Mouse (Mus musculus) cerebellum, postnatal 14 days (tissue): ENCODE data around the gene Hmgcl.
"Not testable (repeated sequence)": the region's sequence is repeated elsewhere in the genome, so short reads cannot be mapped to it uniquely, and the experiment has no call there.

Experiments used
- DNase-seq, 2 experiments: peaks; one replicate each; pipeline ENCODE4 v3.0.0; 2021; ENCODE audit warnings: mixed read lengths in 2 of 2

The Hmgcl gene

DNA sequence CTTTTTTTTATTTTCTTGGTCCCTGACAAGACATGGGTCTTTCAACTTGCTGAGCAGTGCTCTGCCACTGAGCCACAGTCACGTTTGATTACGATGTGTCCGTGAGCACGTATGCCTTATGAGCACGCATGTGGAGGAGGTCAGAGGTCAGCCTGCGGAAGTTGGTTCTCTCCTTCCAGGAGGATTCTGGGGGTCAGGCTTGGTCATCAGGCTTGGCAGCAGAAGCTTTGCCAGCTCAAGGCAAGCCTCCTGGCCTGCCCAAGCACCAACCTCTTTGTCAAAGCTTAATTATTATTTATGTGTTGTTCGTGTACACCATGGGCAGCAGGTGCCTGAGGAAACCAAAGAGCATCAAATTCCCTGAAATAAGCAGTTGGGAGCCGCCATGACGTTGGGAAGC, 17.9 kb upstream of the Hmgcl start:
- no peak for DNase-seq

DNA sequence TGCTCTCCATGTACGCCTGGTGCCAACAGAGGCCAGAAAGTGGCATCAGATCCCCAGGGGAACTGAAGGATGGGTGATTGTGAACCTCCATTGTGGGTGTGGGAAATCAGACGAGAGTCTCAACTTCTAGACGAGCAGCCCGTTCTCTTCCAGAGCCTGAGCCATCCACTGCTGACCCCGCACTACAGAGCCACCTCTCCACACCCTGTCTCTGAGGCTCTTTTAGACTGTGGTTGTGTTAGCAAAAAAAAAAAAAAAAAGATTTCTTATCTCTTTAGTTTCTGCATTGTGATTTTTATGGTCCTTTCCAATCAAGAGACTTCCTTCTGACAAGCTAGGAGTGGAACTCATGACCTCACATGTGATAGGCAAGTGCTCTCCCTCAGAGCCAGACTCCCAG, 16.8 kb upstream of the Hmgcl start:
- DNase-seq = no peak

DNA sequence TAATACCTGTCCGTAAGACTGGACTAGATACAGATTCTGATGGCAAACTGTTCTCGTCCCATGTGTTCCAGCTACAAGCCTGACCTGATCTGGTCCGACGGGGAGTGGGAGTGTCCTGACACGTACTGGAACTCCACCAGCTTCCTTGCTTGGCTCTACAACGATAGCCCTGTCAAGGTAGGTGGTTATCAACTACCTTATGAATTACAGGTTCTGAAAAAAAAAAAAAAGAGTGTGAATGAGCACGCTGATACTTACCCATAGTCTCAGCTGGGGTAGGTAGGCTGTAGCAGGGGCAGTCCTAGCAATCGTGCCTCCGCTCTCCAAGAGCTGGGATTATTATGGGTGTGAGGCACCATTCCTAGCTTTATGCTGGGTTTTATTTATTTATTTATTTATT, 16.4 kb upstream of the Hmgcl start:
- DNase-seq = no peak

DNA sequence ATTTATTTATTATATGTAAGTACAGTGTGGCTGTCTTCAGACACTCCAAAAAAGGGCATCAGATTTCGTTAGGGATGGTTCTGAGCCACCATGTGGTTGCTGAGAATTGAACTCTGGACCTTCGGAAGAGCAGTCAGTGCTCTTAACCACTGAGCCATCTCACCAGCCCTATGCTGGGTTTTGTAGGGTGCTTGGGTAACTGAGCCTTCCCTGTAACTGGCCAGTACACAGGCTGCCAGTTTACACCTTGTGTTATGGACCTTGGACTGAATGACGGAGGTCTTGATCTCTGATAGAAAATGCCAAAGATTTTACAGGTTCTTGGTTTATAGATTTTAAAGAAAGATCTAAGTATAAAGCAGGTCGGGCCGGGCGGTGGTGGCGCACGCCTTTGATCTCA, 16.0 kb upstream of the Hmgcl start:
- DNase-seq = no peak

DNA sequence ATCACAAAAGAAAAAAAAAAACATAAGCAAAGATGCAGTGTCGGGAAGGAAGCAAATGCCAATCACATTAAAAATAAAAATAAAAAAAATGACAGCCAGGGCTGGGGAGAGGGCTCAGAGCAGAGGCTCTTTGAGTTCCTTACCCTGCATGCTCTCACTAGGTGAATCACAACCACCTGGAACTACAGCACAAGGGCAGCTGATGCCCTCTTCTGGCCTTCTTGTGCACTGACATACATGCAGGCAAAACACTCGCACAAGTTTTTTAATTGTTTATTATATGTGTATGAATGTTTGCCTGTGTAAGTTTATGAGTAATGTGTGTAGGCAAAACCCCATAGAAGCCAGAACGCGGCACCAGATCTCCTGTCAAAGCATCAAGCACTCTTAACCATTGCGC, 14.4 kb upstream of the Hmgcl start:
- DNase-seq = peak in 1 of 2 experiments; percentile 36

DNA sequence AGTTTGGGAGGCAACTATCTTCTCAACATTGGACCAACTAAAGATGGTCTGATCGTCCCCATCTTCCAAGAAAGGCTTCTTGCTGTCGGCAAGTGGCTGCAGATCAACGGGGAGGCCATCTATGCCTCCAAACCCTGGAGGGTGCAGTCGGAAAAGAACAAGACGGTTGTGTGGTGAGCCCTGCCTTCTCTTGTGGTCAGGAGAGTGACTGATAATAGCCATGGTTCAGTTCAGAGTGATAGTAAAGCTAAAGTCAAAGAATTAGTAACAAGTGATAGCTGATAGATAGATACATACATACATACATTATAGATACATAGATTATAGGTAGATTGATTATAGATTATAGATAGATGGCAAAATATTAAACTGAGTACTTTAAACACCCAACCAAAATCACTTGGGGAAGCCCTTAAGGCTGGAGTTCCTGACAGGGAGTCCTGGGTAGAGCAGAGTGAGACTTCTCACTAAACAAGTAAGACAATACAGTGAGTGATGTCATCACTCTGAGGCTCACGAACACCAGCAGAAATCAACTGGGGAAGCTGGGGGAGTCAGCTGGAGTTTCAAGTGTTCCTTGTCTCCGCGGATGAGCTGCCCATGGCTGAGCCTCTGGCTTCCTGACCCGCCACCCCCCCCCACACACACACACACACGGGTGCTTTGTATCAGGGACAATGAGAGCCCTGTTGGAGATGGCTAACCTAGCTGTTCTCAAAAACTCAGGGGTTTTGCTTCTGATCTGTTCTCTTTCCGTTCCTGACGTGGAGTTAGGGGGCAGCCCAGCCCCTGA, 11.3 kb upstream of the Hmgcl start:
- DNase-seq = no peak

DNA sequence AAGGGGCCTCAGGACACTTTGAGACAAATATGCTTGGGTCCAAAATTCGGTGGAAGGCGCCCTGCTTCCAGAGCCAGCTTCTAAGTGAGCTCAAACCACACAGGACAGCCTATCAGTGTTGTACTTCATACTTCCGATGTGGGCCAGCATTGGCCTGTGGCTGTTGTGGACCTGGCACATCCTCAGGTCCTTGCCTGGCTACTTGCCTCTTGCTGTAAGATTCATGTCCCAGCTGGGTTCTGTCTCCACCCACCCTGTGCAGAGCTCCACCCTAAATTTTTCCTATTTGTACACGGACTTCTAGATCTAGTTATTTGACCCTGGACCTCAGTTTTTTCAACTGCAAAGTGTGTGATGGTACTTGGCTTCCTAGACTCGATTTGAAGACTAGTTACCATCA, 10.7 kb upstream of the Hmgcl start:
- DNase-seq = no peak

DNA sequence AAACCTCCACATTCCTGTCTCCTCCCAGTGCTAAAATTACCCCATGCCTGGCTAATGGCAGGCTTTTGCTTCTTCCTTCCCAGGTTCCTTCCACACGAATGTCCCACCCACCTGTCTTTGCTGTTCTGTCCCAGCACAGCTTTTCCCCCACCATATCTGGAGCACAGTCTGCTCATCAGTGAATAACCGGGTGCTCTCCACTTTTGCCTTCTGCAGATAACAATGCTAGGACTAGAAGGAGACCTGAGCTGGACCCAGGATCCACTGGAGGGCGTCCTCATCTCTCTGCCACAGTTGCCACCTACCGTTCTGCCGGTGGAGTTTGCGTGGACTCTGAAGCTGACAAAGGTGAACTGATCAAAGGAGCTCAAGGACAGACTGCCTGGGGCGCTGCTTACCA, 7.4 kb upstream of the Hmgcl start:
- DNase-seq = no peak

DNA sequence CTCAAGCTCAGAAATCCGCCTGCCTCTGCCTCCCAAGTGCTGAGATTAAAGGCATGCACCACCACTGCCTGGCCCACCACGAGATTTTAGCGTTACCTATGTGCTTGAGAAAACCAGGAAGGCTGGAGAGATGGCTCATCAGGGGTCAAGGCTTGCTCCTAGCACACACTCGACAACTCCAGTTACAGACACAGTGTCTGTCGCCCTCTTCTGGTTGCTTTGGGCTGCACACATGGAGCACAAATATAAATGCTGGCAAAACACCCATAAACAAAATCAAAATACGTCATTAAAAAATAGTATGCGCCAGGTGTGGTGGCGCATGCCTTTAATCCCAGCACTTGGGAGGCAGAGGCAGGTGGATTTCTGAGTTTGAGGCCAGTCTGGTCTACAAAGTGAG, 5.2 kb upstream of the Hmgcl start:
- not testable (repeated sequence) for DNase-seq

DNA sequence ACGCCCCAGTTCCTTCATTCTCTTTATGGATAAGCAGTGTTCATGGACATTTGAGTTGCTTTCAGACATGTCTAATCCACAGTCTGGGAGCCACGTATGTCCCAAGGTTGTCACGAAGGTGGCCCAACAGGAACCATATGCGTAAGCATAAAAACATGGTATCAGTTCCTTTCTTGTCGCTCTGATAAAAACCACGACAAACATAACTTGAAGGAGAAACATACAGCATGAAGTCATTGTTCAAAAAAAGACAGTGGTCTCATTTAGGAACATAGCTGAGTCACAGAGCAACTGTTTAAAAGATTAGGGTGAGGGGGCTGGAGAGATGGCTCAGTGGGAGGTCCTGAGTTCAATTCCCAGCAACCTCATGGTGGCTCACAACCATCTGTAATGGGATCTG, 4.1 kb upstream of the Hmgcl start:
- no peak for DNase-seq

DNA sequence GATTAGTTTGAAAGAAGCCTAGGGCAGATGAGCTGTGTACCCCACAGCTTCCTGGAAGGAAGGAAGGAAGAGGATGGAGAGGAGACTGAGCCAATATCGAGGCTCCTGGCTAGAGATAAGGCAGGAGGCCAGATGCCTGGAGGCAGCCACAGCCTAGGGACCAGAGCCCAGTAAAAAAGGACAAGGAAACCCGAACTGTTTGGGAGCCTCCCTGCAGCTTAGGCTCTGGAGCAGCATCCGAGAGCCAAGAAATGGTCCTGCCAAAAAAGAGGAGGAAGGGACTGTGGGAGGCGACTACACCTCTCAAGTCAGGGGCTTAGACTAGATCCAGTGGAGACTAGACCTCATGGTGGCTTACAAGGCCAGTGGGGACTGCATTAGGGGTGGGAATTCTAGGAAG, 2.9 kb upstream of the Hmgcl start:
- peak in 1 of 2 experiments; percentile 58 for DNase-seq

DNA sequence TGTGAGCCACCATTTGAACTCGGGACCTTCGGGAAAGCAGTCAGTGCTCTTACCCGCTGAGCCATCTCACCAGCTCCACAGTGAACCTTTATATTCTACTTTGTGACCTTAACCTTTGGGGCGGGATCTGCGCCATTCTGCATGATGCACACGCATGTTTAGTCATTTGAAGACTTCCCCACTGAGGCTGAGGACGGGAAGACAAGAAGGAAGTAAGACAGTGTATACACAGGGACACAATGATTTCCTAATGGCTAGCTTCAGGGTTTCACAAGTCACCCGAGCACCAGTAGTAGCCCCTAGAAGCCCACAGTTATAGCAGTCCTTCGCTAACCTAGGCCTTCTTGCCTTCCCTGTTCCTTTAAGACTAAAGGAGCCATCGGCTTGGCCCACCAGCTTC, 542 bp upstream of the Hmgcl start:
- DNase-seq = peak in 1 of 2 experiments; percentile 21

DNA sequence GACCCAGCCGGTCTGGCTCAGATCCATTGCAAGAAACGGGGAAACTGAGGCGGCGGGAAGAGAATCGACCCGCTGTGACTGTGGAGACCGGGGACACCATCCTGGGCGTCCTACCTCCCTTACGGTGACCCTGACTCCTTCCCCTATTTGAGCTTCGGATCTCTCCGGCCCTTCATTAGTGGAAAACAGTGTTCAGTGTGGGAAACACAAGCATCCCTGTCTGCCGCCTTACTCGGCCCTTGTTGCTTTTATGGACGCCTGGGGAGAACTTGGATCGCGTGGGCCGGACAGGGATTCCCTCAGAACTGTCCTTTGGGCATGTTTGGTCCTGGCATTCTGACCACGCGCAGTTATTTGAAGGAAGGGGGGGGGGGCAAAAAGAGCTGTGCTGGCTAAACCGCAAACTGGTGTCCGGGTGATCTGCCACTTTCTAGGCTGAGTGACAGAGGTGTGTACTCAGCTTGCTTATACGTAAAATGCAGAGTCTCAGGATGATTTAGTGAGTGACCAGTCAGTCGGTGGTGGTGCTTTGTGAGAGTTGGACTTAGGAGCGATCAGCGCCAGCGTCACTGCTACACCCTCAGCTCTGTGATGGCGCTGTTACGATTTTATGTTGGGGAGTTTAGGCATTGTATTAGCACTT, 532 bp downstream of the Hmgcl start:
- DNase-seq = peak in 1 of 2 experiments; percentile 68

DNA sequence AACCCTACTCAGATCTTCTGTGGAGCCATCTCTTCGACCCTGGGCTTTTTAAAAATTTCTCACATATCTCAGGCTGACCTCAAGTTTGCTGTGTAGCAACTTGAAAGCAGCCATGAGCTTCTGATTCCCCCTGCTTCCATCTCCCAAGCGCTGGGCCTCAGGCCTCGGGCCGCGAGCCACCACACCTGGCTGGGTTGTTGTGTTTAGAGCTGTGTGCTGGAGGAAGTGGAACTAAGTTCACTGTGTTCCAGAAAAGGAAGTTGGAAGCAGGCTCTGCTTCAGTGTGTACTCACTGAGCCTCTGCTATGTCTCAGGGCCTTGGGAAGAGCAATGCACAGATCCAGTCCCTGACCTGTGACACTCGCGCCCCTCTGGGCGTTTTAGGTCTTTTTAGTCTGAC, 1.9 kb downstream of the Hmgcl start:
- DNase-seq = no peak

DNA sequence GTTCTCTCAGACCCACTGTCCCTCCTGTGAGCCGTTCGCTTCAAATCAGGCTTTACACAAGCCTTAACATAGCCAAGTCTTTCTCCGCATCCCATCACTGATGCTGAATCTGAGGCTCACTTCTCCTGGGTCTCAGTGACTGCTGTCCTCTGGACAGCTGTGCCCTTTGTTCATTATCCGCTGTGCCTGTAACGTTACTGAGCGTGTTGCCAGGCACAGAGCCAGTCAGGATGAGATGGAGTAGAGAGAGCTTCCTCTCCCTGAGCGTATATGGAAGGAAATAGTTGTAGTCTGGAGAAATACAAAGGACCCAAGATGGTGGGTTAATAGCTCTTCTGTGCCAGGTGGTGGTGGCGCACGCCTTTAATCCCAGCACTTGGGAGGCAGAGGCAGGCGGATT, 3.2 kb downstream of the Hmgcl start:
- DNase-seq = no peak

DNA sequence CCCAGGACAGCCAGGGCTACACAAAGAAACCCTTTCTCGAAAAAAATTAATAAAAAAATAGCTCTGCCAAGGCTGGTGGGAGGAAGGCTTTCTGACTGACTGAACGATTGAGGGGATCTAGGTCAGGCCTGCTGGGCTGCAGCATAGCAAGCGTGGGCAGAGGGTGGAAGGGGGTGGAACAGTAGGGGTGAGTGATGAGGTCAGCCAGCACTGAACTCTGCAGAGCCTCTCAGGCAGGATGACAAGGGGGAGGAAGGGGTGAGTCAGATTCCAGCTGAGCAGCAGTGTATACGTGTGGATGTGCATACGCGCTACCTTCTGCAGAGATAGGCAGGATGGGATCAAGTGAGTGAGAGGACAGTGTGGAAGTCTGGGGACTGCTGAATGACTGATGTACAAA, 3.7 kb downstream of the Hmgcl start:
- DNase-seq = peak; percentile 73 to 74

DNA sequence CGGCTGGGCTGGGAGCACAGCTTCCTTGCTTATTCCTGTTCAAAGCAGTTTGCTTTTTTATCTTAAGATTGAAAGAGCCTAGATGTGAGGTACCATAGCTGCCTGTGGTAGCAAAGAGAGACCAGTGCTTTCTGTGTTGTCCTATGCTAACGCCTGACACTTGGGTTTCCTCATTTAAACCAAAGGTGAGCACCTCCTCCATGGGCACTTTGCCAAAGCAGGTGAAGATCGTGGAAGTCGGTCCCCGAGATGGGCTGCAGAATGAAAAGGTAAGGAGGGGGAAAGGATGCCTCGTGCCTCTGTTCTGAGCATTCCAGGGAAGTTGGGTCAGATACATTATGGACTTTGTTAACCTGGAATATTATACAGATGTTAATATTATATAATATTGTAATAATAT, 4.1 kb downstream of the Hmgcl start:
- DNase-seq = peak; percentile 50 to 61

DNA sequence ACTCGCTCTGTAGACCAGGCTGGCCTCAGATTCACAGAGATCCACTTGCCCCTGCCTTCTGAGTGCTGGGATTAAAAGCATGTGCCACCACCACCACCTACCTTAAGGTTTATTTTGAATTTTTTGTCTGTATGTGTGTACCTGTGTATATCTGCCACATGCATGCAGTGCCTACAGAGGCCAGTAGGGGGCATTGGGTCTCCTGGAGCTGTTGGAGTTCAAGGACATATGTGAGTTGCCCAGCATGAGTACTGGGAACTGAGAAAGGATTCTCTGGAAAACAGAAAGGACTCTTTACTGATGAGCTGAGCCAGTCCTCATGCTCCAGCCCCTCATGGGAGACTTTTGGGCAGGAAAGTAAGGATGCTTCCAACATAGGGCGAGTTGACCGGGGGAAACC, 5.3 kb downstream of the Hmgcl start:
- peak in 1 of 2 experiments; percentile 62 for DNase-seq

DNA sequence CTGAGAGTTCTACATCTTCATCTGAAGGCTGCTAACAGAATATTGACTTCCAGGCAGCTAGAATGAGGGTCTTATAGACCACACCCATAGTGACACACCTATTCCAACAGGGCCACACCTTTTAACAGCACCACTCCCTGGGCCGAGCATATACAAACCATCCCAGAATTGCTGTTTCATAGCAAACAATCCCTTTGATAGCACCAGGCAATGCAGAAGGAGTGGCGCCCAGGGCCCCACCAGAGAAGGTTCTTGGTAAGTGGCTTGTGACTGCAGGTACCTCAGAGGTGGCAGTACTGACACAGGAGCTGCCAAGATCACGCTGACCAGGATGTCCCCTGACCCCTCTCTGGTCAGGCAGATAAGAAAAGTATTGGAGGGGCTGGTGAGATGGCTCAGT, 6.9 kb downstream of the Hmgcl start:
- DNase-seq = no peak

DNA sequence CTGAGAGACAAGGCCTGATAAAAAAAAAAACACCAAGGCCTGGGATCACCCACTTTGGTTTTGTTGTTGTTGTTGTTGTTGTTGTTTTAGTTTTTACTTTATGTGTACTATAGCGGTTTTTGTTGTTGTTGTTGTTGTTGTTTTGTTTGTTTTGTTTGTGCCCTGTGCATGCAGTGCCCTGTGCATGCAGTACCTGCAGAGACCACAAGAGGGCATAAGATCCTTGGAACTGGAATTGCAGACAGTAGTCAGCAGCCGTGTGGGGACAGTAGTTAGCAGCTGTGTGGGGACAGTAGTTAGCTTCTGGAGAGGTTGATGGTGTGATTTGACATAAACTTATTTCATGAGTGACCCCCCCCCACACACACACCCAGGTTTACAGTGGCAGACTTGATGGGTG, 8.0 kb downstream of the Hmgcl start:
- DNase-seq = peak; percentile 87 to 92

DNA sequence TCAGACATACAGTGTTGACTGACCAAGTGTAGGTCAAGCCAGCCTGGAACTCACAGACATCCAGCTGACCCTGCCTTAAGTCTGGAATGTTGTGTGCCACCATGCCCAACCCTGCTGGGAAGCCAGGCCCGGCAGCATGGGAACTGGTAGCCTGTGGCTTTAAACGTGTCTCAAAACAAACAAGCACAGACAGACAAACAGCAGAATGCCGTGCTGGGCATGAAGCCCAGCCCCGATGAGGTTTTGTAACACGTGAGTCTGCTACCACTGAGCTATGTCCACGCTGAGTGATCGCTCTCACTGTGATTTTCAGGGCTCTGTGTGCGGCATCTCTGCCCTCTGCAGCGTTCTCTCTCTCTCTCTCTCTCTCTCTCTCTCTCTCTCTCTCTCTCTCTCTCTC, 9.6 kb downstream of the Hmgcl start:
- no peak for DNase-seq

DNA sequence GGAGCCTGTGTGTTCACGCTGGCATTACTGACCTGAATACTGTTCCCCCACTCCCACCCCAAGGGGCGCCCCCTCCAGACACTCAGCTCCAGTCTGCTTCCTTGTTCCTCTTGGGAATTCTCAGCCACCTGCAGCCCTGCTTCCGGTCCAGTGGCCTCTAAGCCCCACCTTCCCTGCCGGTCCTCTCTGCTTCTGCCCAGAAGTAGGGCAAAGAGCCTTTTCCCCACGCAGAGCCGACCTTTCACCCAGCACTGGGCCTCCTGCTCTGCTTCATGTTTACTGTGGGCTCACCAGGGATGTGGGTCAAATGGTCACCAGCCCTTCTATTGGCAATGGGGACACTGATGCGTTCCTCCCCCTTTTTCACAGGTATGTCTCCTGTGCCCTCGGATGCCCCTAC, 12.1 kb downstream of the Hmgcl start:
- no peak for DNase-seq

DNA sequence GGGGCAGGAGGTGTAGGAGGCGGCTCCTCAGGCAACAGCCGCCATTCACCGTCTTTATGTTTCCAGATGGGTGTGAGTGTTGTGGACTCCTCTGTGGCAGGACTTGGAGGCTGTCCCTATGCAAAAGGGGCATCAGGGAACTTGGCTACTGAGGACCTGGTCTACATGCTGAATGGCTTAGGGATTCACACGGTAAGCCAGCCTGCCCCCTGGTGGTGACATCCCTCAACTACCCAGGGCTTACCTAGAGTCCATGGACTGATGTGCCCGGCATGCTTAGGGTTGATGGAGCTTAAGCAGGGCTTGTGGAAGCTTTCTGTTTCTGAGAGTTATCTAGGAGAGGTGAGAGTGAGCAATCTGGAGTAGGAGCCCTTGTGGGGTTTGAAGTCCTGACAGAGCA, 14.5 kb downstream of the Hmgcl start:
- DNase-seq = peak; percentile 86 to 93

DNA sequence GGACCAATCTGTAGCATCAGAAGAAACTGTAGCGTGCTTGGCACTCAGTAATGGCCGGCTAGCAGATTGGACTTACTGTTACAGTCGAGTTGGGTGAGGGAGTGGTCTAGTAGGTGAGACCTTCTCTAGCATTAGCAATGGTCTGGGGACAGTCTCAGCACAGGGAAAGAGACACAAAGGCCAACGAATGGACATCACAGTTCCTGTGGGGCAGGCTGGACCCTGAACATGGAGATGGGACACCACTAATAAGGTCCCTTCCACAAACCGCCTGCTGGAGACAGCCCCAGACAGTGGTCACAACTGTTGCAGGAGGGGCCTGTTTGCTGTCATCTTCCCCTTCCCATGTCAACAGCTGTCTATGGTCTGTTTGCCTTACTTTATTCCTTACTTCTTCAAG, 15.5 kb downstream of the Hmgcl start:
- no peak for DNase-seq

DNA sequence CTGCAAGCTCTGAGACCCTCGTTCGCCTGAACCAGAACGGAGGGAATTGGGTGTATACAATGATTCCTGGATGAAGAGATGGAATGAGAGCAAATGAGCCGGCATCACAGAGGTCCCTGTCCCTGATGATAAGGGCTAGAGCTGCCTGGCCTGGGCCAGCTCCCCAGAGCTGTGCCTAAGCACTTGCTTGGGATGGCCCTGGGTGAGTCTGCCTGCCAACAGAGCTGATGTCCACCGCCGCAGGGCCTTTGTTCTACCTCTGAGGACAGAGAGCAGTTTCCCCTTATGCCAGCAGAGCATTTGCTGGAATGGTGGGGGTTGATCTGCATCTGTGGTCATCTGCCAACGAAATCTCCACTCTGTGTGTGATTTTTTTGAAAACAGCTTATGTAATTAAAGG, 15.9 kb downstream of the Hmgcl start:
- no peak for DNase-seq
